Mouse (Mus musculus) retina, postnatal 1 day (tissue): ENCODE measurements around the gene B3gnt2.
A peak's percentile ranks its signal among the peaks of the same experiment; 100 is the strongest.

Experiments used
- DNase-seq: peaks from one replicate; pipeline ENCODE4 v3.0.0-alpha.2; 2012

Gene B3gnt2

DNA sequence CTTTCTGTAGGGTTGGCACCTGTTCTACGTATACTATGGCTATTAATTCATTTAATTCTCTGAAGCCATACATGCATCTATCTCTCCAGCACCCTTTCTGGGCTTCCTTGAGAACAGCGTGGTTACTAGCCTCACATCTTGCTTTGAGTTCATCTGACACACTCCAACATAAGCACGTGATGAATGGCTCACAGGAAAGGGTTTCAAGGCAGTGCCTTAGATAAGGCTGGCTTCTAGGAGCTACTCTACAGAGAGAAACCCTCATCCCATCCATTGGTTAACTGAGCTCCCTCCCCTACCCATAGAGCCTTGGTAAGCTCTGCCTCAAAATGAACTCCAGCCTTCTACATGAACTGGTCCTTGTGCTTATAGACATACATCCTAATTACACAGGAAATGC lies 47.3 kb downstream of the B3gnt2 start:
- DNase-seq: no peak

DNA sequence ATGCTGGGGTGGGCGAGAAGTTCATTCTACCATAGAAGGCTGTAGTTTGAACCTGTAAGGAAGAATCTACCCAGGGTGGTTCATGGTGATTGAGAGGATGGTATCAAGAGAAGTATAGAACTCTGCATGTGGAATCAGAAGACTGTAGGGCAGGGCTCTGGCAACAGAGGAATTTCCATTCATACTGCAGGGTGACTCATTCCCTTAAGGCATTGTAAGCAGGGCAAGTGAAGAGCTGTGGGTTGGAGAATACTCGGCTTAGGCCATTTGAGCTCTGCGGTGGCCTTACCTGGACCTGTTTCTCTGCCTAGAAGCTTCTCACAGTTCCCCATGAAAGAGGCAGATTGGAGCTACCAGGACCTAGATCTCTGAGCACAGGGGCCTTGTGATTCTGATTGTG lies 49.3 kb downstream of the B3gnt2 start:
- no peak for DNase-seq

DNA sequence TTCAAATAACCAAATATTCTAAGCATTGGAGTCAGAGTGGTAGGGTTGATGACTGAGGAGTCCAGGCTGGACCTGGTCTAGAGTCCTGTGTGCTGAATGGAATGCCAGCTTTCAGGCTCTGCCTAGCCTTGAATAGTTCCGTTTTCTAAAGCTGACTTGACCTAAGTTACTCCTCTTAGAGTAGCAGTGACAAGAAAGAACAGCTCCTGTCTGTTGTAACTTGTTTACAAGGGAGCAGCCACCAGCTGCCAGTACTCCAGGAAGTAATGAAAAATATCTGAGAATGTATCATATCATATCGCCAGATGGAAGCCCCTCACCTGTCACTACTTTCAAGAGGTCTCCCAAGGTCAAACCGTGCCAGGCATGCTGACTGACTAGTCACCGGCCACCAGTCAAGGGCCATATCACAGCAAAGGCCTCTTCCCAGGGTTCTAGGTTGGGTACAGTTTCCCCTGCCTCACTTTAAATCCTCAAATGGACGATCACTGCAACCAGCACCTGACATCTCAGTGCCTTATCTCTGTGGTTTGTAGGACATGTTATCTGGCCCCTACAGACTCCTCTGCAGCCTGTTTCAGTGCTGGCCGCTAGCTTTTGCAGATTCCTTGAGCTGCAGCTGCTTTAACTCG lies 51.2 kb downstream of the B3gnt2 start:
- DNase-seq: no peak

DNA sequence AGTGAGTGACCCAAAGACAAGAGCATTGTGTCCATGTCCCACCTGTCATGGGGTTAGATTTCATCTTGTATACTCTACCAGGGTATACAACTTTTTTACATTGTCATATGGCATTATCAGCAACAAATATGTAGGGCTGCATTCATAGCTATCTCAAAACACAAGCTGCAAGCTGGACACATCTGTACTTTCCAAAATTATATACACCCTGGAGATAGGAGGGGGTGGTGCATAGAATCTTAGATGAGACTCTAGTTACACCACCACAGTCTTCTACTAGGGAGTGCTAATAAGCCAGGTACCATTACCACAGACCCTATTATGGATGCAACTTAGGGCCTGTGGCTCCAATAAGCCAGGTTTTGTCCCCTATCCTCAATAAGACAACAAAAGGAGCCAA lies 52.7 kb downstream of the B3gnt2 start:
- no peak for DNase-seq

DNA sequence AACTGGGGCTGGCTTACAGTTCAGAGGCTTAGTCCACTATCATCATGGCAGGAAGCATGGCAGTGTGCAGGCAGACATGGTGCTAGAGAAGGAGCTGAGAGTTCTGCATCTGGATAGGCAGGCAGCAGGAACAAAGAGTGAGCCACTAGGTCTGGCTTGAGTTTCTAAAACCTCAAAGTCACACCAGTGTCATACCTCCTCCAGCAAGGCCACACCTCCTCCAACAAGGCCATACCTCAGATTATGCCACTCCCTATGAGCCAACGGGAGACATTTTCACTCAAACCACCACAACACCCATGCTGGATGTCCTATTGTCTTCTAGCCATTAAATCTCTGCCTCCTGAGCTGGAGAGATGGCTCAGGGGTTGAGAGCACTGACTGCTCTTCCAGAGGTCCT lies 55.6 kb downstream of the B3gnt2 start:
- DNase-seq: no peak

DNA sequence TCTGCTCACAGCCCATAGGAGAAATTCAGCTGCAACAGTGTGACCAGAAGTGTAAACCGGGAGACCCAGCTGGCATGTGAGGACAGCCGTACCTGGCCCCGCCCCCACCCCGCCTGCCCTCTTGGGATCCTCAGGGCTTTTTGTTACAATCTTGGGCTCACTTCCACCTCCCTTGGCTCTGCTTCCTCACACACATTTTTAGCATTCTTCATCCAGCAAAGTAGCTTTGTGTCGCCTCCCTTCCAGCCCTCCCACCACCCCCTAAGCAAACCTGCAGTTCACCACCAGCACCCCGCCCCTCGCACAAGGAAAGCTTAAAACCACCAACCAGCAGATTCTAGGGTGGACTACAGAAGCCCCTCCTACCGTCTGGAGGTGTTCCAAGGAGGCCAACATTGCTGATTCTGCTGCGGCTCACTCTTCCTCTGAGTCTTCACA lies 60.8 kb downstream of the B3gnt2 start:
- DNase-seq: no peak

DNA sequence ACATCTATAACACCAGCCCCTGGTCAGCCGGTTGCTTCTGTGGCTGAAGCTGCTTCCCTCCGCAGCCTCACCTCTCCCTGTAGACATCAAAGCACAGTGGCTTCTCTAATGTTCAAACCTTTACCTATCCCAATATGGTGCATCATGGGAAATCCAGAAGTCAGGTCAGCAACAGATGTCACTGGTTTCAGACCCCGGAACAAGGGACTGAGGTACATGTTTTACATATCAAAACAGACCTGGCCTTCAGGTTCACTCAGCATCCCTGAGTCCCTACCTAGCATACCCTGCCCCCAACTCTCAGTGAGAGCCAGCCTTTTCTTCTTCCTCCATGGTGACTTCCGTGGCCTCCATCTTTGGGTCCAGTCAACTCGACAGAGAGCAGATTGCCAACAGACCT lies 61.8 kb downstream of the B3gnt2 start:
- DNase-seq: no peak

DNA sequence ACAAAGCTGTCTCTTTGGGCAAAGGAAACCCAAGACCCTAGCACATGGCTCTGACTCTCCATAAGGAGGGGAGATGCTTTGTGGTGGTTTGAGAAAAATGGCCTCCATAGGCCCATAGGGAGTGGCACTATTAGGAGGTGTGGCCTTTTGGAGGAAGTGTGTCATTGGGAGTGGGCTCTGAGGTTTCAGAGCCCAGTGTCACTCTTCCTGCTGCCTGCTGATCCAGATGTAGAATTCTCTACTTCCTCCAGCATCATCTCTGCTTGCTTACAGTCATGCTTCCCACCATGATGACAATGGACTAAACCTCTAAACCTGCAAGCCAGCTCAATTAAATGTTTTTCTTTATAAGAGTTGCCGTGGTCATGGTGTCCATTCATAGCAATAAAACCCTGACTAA lies 66.0 kb downstream of the B3gnt2 start:
- no peak for DNase-seq

DNA sequence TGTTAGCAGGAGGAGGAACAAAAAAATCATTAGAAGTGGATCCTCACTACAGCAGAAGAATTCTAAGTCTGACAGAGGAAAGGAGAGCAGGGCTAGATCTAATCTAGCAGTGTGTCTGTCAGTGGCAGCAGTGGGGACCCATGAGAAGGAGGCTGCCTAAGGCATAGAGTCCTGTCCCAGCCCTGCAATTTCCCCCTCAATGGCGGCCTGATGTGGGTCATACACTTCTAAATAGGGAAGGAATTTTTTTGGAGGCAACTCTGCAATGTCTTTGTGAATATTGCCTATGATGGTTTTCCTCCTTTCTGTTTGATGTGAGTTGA lies 66.9 kb downstream of the B3gnt2 start:
- no peak for DNase-seq

DNA sequence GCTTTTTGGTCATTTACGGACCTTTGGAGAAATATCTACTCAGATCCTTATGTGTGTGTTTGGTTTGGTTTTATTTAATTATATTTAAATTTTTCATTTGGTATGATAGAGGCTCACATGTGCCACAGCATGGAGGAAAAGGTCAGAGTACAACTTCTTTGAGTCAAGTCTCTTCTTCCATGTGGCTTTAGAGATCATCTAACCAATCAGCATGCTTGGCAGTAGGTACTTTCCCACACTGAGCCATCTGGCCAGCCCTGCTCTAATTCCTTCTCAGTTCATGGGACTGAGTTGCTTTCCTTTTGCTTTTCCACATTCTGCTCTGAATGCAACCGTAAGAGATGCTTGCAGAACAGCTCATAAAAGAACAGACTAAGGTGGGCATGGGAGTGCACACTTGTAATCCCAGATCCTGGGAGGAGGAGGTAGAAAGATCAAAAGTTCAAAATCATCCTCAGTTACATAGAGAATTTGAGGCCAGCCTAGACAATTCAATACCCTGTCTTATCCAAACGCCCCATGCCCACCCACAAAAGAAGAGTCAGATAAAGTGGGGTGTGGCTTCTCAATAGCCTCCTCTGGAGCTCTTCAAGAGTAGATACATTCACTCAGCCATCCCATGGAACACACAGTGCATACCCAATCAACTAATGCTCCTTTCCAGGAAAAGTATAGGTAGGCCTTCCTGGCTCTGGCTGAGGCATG lies 67.4 kb downstream of the B3gnt2 start:
- no peak for DNase-seq

DNA sequence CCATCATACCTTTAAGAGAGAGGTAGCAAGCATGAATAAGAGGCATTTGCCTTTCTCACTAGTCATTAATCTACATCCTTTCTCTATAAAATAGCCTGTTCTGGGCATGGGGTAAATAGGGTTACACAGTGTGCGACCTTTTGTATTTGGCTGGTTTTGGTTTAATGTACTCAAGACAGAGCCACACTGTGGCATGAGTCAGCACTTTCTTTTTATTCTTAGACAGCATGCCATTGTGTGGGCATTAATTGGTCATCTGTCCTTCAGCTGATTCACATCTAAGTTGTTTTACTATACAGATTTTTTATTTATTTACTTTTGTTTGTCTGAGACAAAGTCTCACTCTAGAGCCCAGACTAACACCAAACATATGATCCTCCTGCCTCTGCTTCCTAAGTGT lies 68.6 kb downstream of the B3gnt2 start:
- no peak for DNase-seq

DNA sequence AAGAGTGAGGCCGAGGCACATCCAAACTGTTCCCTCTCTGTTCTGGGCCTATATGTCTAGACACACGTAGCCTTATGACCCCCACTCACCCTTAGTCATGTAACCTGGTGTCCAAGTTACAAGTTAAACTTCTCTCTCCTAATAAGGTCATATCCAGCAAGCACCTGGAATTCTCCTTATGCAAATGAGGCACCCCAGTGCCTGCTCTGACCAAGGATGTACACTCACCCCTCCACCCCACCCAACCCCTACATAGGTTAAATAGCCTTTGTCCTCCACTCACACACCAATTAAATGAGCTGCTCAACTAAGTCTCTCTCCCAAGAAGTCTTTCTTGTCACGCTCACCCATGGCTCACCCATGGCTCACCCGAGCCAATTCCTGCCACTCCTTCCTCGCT lies 69.0 kb downstream of the B3gnt2 start:
- no peak for DNase-seq

DNA sequence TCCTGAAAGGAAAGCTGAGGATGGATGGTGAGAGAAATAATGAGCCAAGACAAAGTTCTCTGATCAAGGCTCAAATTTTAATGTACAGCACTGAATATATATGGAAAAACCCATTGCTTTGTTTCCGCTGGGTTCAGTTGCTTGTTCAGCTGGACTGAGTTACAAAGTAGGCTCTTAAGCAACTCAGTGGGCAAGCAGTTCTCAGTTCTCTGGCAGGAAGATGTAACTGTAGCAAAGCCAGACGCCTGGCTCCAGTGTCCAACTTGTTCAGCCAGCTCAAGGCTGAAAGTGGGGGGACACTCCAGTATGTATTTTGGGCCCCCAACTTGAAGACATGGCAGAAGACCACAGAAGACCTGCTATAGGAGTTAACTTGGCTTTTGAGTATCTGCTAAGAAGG lies 72.9 kb downstream of the B3gnt2 start:
- no peak for DNase-seq

DNA sequence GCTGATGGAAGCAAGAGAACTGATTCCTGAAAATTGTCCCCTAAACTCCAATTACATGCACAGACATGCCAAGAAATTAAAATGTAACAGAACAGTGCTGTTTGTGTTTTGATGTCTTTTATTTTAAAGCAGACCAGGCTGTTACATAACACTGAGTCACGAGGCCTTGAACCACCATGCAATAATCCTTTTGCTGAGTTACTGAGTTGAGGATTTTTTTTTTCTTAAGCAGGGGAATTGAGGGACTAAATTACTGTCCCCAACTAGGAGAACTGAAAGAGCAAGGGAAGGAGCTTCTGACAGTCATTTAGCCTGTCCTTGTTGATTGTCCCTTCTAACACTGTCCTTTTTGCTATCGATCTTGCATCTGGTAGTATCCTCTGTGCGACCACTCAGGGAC lies 76.3 kb downstream of the B3gnt2 start:
- DNase-seq: no peak

DNA sequence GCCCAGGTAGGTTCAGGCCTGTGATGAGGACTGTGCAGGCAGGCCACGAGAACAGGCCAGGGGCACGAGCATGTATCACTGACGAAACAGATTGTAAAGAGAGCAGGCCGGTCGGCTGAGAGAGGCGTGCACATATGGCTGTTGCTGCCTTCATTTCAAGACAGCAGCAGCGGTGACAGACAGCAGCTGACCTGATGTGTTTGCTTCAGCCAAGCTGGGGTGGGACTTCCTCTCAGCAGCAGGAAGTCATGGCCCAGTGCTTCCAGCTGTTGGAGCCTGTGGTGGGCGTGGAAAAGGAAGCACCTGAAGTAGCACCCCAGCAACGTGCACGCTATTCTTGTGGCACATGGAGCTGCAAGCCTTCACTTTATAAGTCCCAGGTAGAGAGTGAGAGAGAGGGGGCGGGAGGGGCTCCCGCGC lies 78.0 kb downstream of the B3gnt2 start:
- peak; percentile 7 for DNase-seq

DNA sequence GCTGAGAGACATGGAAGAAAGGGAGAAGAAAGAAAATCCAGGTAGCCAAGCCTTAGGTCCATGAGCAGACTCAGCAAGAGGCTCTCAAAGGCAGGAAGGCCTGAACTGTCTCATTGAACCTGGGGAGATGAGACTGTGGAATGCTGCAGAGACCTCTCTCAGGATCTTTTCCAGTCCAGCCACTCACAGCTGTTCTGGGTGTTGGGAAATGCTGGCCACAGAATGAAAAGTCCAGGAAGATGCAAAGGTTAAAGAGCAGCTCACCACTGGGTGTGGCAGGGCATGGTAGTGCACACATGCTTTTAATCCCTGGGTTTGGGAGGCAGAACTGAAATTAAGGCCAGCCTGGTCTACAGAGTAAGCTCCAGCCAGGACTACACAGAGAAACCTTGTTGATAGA lies 79.6 kb downstream of the B3gnt2 start:
- DNase-seq: no peak

DNA sequence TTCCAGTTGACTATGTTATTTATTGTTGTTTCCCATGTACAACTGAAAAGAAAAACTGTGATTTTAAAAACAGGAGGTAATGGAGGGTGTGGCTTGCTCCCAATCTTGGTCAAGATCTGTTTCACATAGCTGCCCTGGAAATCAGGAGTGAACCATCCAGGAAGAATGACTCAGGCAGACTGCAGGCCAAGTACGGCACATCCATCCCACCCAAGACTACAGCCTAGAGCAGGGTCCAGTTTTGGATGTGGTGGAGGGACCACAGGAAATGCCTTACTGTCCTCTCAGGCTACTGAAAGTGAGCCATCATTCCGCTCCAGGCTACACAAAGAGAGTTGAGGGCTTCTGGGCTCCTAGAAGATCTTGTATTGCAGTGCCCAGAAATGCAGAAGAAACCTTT lies 80.0 kb downstream of the B3gnt2 start:
- no peak for DNase-seq

DNA sequence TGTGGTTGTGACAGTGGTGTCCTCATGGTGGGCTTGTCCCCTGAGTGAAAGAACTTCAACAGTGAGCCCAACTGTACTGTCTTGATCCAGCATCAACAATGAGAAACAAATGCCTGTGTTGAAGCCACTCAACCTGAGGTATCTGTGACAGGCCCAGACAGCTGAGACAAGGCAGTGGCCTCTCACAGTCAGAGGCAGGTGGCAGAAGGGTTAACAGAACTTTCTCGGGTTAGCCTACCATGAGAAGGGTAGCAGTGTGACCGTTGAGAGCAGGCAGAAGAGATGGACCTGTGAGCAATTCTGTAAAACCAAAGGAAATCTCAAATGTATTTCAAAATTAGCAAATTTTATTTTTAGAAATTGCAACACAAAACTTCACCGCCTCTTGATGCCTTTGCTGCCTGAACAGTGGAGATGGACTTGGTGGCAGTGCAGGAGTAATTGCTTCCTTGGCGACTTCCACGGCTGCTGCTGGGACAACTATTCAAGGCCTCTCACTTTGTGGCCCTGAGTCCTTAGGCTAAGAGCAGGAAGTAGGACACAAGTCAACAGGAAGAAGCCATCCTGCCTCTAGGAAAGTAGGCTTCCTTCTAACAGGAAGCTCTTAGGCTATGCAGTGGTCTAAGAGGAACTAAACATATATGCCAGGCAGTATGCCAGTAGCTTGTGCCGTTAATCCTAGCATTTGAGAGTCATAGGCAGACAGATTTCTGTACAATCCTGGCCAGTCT lies 80.8 kb downstream of the B3gnt2 start:
- DNase-seq: no peak

DNA sequence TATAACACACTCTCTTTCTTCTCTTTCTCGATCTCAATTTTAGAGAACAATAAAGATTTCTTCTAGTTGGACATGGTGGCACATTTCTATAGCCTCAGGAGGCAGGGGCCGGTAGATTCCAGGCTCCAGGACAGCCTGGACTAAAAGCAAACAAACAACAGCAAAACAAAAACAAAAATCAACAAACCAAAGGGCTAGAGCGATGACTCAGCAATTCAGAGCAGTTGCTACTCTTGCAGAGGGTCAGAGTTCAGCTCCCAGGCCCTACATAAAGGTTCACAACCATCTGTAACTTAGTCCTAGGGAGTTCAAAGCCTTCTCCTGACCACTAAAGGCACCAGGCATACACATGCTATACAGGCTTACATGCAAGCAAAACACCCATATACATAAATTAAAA lies 82.2 kb downstream of the B3gnt2 start:
- DNase-seq: no peak

DNA sequence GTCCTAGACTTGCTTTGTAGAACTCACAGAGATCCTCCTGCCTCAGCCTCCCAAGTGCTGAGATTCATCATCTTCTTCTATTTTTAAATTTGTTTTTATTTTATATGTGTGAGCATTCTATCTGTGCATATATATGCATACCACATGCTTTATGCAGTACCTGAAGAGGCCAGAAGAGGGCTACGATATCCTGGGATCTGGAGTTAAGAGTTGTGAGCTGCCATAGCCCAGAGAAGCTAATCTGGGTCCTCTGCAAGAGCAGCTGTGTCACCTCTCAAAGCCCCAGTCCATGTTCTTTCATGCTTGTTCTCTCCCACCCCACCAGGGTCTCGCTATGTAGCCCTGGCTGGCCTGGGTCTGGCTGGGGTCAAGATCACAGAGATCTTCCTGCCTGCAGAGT lies 83.2 kb downstream of the B3gnt2 start:
- peak; percentile 25 for DNase-seq

DNA sequence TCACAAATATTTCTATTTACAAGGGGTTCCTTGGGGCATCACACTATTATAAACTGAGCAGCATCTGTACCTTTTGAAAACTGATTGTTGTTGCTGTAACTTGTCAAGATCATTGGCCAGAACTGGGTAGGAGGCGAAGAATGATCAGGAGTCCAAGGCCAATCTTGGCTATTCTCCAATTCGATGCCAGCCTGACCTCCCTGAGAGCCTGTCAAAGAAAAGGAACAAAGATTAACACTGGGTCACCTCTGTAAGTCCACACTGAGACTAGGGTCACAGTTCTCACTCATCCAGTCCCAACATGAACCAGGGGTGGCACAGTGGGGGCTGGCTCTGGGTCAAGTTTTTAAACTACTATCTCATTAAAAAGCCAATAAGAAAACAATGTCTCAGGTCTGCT lies 85.9 kb downstream of the B3gnt2 start:
- DNase-seq: no peak

DNA sequence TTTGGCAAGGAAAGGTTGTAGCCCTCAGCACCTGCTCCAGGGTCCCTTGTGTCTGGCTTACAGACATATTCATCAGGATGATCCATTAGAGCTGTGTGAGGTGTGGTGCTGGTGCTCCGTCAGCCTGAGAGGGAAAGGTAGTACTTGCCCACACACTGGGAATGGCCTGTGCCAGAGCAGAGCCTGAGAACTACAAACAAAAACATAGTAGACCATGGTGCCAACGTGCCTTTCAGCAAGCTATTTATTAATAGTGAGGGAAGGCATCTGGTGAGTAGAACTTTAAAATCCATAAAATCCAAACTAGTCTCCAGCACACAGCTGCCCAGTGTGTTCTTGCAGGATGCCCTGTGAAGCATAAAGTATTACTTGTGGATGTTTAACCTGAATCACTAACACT lies 94.5 kb downstream of the B3gnt2 start:
- no peak for DNase-seq

DNA sequence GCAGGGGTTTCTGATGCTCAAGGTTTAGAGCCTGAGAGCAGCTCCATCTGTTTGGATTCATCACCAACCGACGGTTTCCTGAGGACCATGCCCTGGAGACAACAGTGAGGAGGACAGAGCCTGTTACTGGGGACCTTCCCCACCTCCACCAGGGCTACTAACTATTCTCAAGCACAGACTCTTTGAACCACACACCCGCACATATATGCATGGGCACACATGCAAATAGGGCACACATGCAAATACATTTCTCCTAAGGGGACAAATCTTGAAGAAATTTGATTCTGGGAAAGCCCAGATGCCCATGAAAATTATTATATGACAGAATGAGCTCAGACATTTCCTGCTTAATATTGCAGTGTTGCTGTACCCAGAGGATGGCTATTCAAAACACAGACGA lies 95.3 kb downstream of the B3gnt2 start:
- peak; percentile 57 for DNase-seq

DNA sequence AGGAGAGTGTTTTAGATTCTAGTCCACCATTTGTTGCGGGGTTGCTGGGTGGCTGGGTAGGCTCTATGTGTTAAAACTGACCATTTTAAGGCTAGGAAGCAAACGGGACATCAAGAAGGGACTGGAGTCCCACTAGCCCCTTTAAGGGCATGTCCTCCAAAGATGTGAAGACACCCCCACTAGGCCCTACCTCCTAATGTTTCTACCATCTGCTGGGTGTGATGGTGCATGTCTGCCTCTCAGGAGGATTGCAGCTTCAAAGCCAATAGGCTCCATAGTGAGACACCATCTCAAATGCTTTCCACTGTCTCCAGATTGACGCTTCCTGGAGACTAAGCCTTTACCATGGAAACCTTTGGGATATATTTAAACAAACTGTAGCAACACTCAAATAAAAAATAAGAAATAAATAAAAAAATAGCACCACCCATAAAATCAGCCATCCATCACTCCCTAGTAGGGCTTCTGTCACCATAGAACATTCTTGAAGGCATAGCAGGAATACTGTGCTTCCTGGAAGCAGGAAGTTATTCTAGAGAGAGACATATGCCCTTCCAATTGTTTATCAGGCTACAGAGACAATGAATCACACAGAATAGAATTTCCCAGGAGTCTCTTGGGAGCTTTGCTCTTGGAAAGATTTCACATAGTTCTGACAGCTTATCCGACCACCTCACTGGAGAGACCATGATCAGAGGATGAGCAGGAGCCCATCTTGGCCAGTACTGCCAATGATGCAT lies 97.0 kb downstream of the B3gnt2 start:
- DNase-seq: no peak
